Mouse (Mus musculus): ENCODE measurements around the gene Lrig1.

DNA sequence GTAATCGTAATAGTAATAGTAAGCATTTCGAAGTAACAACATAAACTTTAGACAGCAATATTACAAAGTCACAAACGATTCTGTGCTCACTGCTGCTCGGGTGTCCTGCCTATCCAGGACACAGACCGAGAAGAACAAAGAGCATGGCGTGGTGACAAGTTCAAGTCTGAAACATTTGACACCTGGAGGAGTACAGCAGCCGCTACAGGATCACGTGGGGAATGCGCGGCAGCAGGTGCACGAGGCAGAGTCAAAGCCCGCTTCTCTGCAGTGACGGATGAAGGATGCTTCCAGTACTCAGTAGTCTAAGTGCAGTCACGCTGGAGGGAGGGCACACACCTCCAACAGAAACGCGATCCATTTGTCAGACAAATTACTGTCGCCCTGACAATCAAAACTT, 48.4 kb downstream of the Lrig1 start:
- TF ChIP-seq CTCF (IDR thresholded peaks at IDR 0.05; ENCODE audit: low read depth, low read length), result no peak
- TF ChIP-seq POLR2A (IDR thresholded peaks at IDR 0.05; ENCODE audit: borderline replicate concordance, low read depth, low read length), result no peak

Data from bone marrow macrophage, adult 2 months (primary cell).